Mouse (Mus musculus): ENCODE measurements around the gene 4932438H23Rik. TPM values are rescaled to one million over a fixed set of nuclear protein-coding genes. Genes with fewer than 3 reads are reported as not detected.
A peak's percentile ranks its signal among the peaks of the same experiment; 100 is the strongest.
"Not testable (repeated sequence)": the region's sequence is repeated elsewhere in the genome, so short reads cannot be mapped to it uniquely, and the experiment has no call there.

4932438H23Rik gene
- polyA plus RNA-seq, 1 experiment from 2014 or later, result 0.08 TPM

GRCm38 (mm10) chr16:91096984-91097506 lies 2.1 kb upstream of the 4932438H23Rik start:
- H3K9me3 ChIP-seq (replicated peaks), result no peaks in the 10 kb centered on the region
- no peak for ATAC-seq (replicated peaks; ENCODE audit: low FRiP score)
- peaks cover 24% of the 10 kb centered on the region for H3K27me3 ChIP-seq
- H3K4me3 ChIP-seq (replicated peaks), result no peak overlapping the region
- H3K4me1 ChIP-seq, result no peaks in the 10 kb centered on the region
- 85% methylated on average over 4 of the region's 4 CpGs for WGBS
- no peak overlapping the region for H3K4me2 ChIP-seq
- H3K9ac ChIP-seq, result no peak overlapping the region
- no peak overlapping the region for H3K27ac ChIP-seq
- no peaks in the 10 kb centered on the region for H3K36me3 ChIP-seq

- H3K4me3 ChIP-seq (replicated peaks), result no peak overlapping the region
- no peaks in the 10 kb centered on the region for H3K36me3 ChIP-seq
Measured at GRCm38 (mm10) chr16:91096016-91096415, 1.1 kb upstream of the 4932438H23Rik start.

GRCm38 (mm10) chr16:91086642-91087306 lies 8.1 kb downstream of the 4932438H23Rik start:
- Histone ChIP-seq H3K9ac (no peak overlapping the region), H3K36me3 (no peaks in the 10 kb centered on the region), H3K9me3 (replicated peaks) (no peaks in the 10 kb centered on the region), H3K4me3 (replicated peaks) (no peak overlapping the region), H3K4me1 (no peaks in the 10 kb centered on the region), H3K4me2 (no peak overlapping the region), H3K27me3 (peaks cover 33% of the 10 kb centered on the region), H3K27ac (no peak overlapping the region)
- WGBS, result 57% methylated on average over 4 of the region's 4 CpGs
- ATAC-seq (replicated peaks; ENCODE audit: low FRiP score), result peak; percentile 77; the same call in 1 of the 2 replicates

More at GRCm38 (mm10) chr16:91096016-91096415, 1.1 kb upstream of the 4932438H23Rik start:
- Histone ChIP-seq H3K9ac (no peak overlapping the region), H3K4me2 (no peak overlapping the region), H3K4me1 (no peaks in the 10 kb centered on the region), H3K9me3 (replicated peaks) (no peaks in the 10 kb centered on the region), H3K27me3 (peaks cover 20% of the 10 kb centered on the region), H3K27ac (no peak overlapping the region)
- no peak for ATAC-seq (replicated peaks; ENCODE audit: low FRiP score)
- WGBS, result 87% methylated on average over 2 of the region's 2 CpGs

- ATAC-seq (replicated peaks; ENCODE audit: low FRiP score), result no peak
- peaks cover 36% of the 10 kb centered on the region for H3K27me3 ChIP-seq
- H3K4me3 ChIP-seq (replicated peaks), result no peak overlapping the region
- no peak overlapping the region for H3K27ac ChIP-seq
- H3K9ac ChIP-seq, result no peak overlapping the region
- 52% methylated on average over 17 of the region's 17 CpGs for WGBS
- H3K4me2 ChIP-seq, result no peak overlapping the region
- H3K36me3 ChIP-seq, result no peaks in the 10 kb centered on the region
- no peaks in the 10 kb centered on the region for H3K4me1 ChIP-seq
- no peaks in the 10 kb centered on the region for H3K9me3 ChIP-seq (replicated peaks)
Measured at GRCm38 (mm10) chr16:91085239-91085825, 9.6 kb downstream of the 4932438H23Rik start.

DNA sequence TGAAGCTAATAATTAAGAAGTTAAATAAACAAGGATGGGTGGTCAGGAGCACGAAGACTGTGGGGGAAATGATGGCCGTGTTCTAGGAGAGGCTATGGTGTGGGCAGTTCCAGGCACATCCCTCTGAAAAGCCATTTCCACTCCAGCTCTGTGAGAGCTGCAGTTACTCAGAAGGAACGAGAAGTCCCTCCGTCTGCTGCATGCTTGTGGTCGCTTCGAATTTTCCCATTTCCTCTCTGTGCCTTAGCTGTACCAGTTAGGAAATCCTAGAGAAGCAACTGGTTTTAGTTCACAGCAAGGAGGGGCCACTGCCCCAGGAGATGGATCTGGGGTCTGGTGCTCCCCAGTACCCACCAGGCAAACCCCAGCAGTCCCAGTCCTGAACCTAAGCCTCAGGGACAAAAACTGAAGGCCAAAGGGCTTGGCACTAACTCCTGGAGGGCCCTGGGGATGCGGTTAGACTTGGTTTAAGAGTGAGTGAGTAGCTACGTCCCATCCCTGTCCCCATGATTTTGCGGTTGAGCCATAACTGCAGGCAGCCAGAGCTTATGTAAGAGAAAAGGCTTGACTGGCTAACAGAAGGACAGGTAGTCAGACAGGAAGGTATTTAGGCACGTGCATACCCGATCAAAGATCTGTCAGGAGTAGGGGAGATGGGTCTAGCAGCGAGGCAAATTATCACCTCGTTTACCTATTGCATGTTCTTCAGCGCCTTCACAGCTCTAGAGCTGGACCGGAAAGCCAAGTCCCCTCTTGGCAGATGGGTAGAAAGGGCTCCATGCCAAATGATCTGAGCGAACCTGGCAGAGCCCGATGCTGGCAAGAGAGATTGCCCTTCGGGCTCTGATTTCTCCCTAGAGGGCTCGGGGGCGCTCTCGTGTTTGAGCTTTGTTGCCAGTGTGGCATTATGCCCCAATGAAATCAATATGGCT lies 10.3 kb downstream of the 4932438H23Rik start:
- peaks cover 36% of the 10 kb centered on the region for H3K27me3 ChIP-seq
- ATAC-seq (replicated peaks; ENCODE audit: low FRiP score), result no peak
- no peaks in the 10 kb centered on the region for H3K9me3 ChIP-seq (replicated peaks)
- H3K36me3 ChIP-seq, result no peaks in the 10 kb centered on the region
- WGBS, result 82% methylated on average over 21 of the region's 21 CpGs
- no peak overlapping the region for H3K4me2 ChIP-seq
- no peak overlapping the region for H3K4me3 ChIP-seq (replicated peaks)
- H3K4me1 ChIP-seq, result no peaks in the 10 kb centered on the region
- H3K27ac ChIP-seq, result no peak overlapping the region
- H3K9ac ChIP-seq, result no peak overlapping the region

- Histone ChIP-seq H3K4me2 (no peak overlapping the region), H3K4me1 (no peaks in the 10 kb centered on the region), H3K27ac (no peak overlapping the region), H3K27me3 (peaks cover 35% of the 10 kb centered on the region), H3K9ac (no peak overlapping the region), H3K9me3 (replicated peaks) (no peaks in the 10 kb centered on the region), H3K36me3 (no peaks in the 10 kb centered on the region), H3K4me3 (replicated peaks) (no peak overlapping the region)
- no peak for ATAC-seq (replicated peaks; ENCODE audit: low FRiP score)
- 72% methylated on average over 4 of the region's 4 CpGs for WGBS
Measured at GRCm38 (mm10) chr16:91083002-91083646, 11.8 kb downstream of the 4932438H23Rik start.

- Histone ChIP-seq H3K27ac (no peak overlapping the region), H3K4me2 (no peak overlapping the region), H3K4me3 (replicated peaks) (no peak overlapping the region), H3K36me3 (no peaks in the 10 kb centered on the region), H3K27me3 (peaks cover 26% of the 10 kb centered on the region), H3K4me1 (no peaks in the 10 kb centered on the region), H3K9ac (no peak overlapping the region), H3K9me3 (replicated peaks) (no peaks in the 10 kb centered on the region)
- no peak for ATAC-seq (replicated peaks; ENCODE audit: low FRiP score)
- WGBS, result 22% methylated on average over 10 of the region's 12 CpGs
Measured at GRCm38 (mm10) chr16:91081508-91081907, 13.4 kb downstream of the 4932438H23Rik start.

DNA sequence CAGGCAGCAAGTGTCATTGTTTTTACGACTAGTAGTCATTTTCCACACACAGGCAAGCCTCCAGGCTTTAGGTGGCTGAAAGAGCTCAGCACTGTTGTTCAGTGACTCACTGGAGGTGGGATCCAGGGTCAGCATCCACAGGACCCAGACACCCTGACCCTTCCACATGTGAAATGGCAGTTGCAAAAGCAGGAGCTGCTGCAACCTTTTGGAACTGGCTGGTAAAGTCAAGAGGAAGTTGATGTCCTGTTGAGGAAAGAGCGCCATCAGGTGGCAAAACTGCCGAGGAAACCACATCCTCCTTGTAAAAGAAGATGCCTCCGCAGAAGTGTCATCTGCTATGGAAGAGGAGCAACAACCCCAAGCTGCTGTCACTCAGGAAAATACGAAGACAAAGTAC lies 18.7 kb downstream of the 4932438H23Rik start:
- no peaks in the 10 kb centered on the region for H3K36me3 ChIP-seq
- H3K4me3 ChIP-seq (replicated peaks), result no peak overlapping the region
- H3K4me2 ChIP-seq, result no peak overlapping the region
- no peaks in the 10 kb centered on the region for H3K9me3 ChIP-seq (replicated peaks)
- peaks cover 9% of the 10 kb centered on the region; the same call in 1 of the 2 replicates for H3K27me3 ChIP-seq
- H3K27ac ChIP-seq, result no peak overlapping the region
- no peaks in the 10 kb centered on the region for H3K4me1 ChIP-seq
- no peak overlapping the region for H3K9ac ChIP-seq
- 75% methylated on average over 5 of the region's 5 CpGs for WGBS
- no peak for ATAC-seq (replicated peaks; ENCODE audit: low FRiP score)

DNA sequence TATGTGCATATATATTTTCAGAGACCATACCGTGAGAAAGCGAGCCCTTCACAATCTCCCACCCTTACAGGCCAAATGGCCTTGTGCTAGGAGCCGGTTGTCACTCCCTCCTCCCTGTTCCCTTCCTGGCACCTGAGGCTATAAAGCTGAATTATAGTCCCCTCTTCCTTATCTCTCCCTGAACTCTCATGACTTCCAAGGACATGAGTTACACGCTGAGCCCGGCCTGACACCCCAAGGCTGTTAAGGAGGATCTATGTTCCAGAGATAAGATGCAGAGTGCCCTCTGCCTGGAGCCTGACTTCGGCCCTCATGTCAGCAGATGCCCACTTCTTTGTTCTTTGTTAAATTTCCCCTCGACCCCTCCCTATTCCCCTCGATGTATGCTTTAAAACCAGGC lies 19.5 kb downstream of the 4932438H23Rik start:
- H3K9ac ChIP-seq; H3K4me3 ChIP-seq (replicated peaks); H3K27ac ChIP-seq; H3K9me3 ChIP-seq (replicated peaks); H3K4me2 ChIP-seq; ATAC-seq (replicated peaks; ENCODE audit: low FRiP score); H3K36me3 ChIP-seq; H3K4me1 ChIP-seq: not testable (repeated sequence)
- WGBS, result 65% methylated on average over 8 of the region's 8 CpGs
- H3K27me3 ChIP-seq, result peaks cover 12% of the 10 kb centered on the region; the same call in 1 of the 2 replicates

- Histone ChIP-seq H3K9me3 (replicated peaks) (no peaks in the 10 kb centered on the region), H3K9ac (no peak overlapping the region), H3K27me3 (peaks cover 22% of the 10 kb centered on the region; the same call in 1 of the 2 replicates), H3K4me1 (no peaks in the 10 kb centered on the region), H3K4me3 (replicated peaks) (no peak overlapping the region), H3K36me3 (no peaks in the 10 kb centered on the region), H3K4me2 (peak overlapping the region; percentile 36; the same call in 1 of the 2 replicates), H3K27ac (no peak overlapping the region)
- peak; percentile 95 for ATAC-seq (replicated peaks; ENCODE audit: low FRiP score)
- 34% methylated on average over 23 of the region's 24 CpGs for WGBS
Measured at GRCm38 (mm10) chr16:91073163-91073892, 21.6 kb downstream of the 4932438H23Rik start.

DNA sequence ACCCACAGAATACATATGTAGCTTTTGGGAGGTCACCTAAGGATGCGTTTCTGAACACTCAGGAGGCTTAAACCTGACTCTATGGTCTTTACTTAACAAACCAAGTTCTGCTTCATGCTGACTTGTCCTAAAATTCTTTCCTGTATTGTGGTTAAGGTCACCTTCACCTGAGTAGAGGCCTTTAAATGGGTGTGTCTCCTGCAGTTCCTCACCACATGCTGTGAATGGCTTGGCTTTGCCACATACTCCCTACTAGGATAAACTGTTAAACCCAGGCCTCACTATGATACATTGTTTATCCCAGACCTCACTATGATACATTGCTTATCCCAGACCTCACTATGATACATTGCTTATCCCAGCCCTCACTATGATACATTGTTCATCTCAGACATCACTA lies 22.7 kb downstream of the 4932438H23Rik start:
- Histone ChIP-seq H3K9me3 (replicated peaks) (no peaks in the 10 kb centered on the region), H3K4me3 (replicated peaks) (no peak overlapping the region), H3K27ac (no peak overlapping the region), H3K27me3 (peaks cover 23% of the 10 kb centered on the region), H3K36me3 (no peaks in the 10 kb centered on the region), H3K9ac (no peak overlapping the region), H3K4me1 (no peaks in the 10 kb centered on the region), H3K4me2 (no peak overlapping the region)
- WGBS, result 86% methylated on average over 1 of the region's 1 CpGs
- ATAC-seq (replicated peaks; ENCODE audit: low FRiP score), result no peak
